Mouse (Mus musculus) gonadal fat pad, adult 2 months (tissue): ENCODE results near the gene Agps. TPM values are rescaled to one million over a fixed set of nuclear protein-coding genes. Genes with fewer than 3 reads are reported as not detected.
"Not testable (repeated sequence)": the region's sequence is repeated elsewhere in the genome, so short reads cannot be mapped to it uniquely, and the experiment has no call there.

ENCODE experiments used
- DNase-seq: peaks from one replicate; pipeline ENCODE4 v3.0.0-alpha.2; 2012; ENCODE audit warnings: low read depth
- polyA plus RNA-seq: library from polyadenylated mRNA; depleted of rRNA; stranded (reverse); fragments of >200 nt; gene quantifications from 2 replicates; pipeline ENCODE4 v1.2.3, GENCODE M21; 2012

The Agps gene
- polyA plus RNA-seq, 1 experiment: 6.1 TPM

DNA sequence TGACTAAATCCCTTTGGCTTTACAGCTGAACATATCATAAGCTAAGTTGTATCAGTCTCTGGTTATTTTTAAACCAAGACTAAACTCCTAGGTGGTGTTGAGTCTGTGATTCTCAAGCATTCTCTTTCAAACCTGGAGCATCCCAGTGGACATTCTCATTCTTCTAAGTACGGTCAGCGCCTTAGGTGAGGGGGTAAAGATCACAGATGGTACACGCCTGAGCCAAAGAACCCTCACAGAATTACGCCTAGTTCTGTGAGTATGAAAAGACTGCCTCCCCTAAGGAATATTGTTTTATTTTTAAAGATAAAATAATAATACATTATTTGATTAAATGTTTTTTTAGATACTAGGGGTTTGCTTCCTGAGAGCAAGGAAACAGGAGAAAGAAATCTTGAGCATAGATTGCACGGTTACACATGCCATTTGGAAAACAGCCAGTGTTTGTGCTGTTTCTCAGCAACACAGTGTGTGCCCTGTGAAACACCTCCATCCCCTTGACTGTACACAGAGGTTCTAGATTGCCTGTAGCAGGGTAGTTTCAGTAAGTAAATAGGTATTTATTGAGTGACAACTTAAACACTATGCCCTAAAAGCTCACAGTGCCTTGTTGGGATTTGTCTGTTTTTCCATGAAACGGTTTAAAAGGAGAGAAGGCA is 97.9 kb downstream of the Agps start:
- DNase-seq: no peak

GRCm38 (mm10) chr2:75930941-75931340 is 99.0 kb downstream of the Agps start:
- DNase-seq: no peak

GRCm38 (mm10) chr2:75933541-75933940 is 101.6 kb downstream of the Agps start:
- no peak for DNase-seq

DNA sequence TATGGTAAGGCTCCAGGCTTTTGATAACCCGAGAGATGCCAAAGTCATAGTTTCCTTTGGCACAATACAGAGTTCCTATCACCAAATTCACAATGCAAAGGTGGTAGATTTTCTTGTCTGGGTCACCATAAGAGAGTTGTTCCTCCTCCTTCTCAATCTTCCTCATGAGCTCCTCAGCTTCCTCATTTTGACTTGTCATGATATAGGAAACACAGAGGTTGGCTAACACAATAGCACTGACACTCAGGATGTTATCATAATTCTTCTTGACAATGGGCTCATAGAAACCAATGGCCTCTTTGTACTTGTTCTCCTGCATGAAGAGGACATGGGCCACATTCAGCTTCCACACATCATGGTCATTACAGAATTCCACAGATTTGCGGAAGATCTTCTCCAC is 104.7 kb downstream of the Agps start:
- DNase-seq: not testable (repeated sequence)

DNA sequence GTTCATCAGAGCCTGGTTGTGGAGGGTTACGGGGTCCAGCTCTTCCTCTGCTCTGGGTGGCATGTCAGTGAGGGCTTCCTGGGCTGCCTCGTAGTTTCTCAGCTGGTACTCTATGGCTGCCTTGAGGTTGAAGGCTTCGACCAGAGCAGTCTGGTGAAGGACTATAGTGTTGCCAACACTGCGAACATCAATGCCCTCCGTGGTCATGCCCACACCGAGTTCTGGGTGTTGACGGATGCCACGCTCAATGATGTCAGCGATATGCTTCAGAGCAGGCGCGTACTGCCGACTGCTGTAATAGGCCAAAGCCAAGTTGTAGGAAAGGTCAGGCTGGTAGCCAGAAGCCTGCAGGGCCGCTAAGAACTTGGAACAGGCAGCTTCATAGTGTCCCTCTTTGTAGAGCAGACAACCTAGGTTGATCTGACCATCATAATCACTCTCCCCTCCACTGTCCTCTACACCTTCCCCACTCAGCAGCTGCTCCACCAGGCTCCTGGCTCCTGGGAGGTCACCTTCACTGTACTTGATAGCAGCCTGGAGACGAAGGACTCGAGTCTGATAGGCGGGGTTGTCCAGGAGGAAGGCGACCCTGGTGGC is 105.6 kb downstream of the Agps start:
- not testable (repeated sequence) for DNase-seq

- no peak for DNase-seq
Measured at GRCm38 (mm10) chr2:75938117-75939063, 106.4 kb downstream of the Agps start, which contains the start of gene Ttc30b. TSS of gene Ttc30b (minus strand) at chr2:75938585.

GRCm38 (mm10) chr2:75950685-75951084 is 118.7 kb downstream of the Agps start:
- no peak for DNase-seq

DNA sequence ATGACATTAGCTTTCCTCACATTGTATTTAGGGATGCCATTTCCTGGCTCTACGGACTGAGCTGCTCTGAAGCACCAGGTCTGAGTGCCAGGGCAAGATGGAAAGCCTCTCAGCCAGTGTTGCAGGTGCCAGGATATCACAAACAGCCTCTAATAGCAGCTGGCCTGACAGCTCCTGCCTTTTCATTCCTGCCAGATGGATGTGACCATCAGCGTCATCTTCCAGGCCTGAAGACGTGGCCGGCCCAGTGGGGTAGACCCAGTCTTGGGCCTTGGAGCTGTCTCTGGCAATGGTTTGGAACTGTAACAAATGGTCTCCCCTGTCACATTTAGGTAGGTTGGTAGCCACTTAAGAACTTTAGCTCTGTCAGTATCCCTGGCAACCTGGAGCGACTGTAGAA is 121.3 kb downstream of the Agps start:
- no peak for DNase-seq

DNA sequence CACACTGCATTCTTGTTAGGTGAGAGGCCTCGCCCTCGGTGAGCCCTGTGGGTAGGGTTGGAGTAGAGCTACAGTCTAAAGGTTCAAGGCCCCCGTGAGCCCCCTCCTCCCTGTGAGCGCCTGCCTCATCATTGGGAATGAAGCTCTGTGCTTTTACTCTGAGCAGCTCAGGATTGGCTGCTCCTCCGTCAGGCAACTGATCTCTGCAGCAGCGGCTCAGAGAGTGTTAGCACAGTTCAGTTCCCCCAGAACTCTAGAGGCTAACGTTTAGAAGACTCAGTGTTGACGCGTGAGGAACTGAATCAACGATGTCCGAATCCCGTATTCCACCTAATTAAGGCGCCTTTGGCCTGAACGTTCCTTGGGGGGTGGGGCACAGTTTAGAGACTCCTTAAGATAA is 123.7 kb downstream of the Agps start:
- DNase-seq: no peak

- no peak for DNase-seq
Measured at GRCm38 (mm10) chr2:75959183-75959849, 127.3 kb downstream of the Agps start.

GRCm38 (mm10) chr2:75959850-75960365 is 127.9 kb downstream of the Agps start:
- DNase-seq: no peak

DNA sequence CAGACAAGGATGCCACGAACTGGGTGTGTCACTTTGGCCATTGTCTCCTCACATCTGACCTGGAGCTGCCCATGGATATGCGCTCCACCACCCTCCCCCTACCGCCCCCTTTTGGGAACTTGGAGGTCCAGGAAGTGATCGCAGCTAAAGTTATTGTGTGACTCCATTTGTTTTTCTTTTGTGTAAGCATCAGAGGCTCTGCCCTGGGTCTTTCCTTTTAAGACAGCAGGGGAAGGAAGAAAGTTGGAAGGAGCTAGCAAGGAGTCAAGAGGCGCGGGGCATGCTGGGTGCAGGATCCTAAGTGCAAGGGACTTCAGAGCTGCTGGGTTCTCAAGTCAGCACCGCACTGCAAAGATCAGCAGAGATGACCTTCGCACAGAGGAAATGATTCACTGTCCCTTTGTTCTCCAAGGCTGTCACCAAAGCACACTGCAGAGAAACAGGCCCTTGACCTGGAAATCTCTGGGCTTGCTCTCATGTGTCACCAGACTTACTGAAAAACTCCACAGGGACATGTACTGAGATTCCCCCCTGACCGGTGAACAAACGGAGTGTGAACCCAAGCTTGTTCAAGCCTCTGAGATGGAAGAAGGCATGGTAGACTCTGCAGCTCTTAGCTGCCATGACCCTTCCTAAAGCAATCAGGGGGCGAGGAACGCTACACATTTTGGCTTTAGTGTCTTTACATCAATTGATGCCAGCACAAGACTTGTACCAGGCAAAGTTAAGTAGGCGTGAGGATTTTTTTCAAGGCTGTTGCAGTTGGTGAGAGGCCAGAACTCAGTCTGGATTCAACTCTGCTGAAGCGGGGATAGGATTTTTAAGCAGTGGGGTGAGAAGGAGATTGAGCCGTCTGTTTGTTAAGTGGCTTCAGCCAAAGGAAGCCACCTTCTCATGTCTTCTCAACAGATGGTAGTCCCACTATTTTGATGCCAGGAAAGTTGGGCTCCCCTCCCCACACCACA is 128.7 kb downstream of the Agps start:
- no peak for DNase-seq

DNA sequence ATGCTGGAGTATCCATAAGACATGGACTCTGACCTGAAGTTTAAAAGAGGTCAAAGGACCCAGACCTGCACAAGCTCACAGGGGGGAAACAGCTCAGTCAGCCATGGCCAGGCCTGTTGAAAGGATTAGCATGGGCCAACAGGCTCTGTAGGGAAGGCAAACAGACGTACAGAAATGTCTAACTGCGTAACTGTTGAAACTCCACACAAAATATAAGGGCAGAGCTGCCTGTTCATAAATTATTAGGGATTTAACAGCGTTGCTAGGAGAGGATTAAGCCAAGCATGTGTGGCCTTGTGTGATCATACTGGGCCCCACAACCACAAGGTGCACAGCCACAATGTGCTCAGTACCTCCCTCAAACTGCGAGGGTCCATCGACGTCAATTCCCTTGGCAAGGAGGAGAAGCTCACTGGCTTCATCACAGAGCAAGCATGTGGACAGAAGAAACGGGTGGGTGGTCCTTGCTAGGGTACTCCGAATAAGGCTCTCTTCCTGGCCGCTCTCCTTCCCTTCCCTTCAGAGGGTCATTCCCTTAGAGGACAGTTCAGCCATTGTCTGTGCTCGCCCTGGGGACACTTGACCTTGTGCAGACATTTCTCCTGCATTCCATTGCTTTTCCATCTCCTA is 131.3 kb downstream of the Agps start:
- DNase-seq: no peak

DNA sequence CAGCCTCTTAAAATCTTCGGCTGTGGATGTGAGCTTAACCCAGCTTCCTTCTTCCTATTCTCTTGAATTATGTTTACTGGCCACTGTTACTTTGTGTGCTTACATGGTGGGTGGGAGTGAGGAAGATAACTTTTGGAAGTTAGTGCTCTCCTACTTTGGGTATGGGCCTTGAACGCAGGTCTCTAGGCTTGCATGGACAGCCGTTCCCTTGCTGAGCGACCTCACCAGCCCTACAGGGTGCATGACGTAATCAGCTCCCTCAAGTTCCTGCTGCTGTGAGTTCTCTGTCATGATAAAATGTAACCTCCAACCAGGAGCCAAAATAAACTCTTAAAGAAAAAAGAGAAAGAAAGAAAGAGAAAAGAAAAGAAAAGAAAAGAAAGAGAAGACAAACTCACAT is 132.1 kb downstream of the Agps start:
- no peak for DNase-seq

DNA sequence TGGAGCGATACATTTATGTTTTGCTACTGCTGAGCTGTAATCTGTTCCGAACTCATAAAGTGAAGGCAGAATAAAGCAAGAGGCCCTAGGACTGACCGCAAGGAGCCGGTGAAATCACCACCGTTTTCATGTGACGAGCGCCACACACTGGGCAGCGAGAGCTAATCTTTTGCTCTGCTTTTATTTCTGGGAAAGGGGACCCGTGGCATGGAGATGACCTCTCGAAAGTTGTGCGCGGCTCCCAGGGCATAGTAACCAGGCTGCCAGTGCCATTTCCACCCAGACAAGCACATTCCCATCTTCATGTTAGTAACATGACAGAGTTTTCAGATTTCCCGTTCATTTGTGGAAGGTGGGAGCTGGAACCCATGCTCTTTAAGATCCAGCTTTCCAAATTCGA is 132.5 kb downstream of the Agps start:
- no peak for DNase-seq

- no peak for DNase-seq
Measured at GRCm38 (mm10) chr2:75964972-75965371, 133.0 kb downstream of the Agps start.

DNA sequence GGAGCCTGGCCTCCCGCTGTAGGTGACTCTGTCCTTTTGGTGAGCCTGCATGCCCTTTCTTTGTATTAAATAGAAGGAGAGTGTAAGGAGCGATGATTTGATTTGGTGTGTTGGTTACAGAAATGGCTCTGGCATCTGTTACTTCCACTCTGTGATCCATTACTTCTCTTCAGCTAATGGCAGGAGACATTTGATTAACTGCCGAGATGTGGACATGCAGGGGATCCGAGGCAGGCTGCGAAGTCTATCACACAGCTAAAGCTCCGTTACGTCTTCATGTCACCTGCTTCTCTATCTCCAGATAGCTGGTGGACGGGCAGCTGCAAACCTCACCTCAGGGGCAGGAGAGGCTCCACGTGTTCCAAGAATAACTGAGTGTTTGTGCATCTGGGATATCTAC is 142.2 kb downstream of the Agps start:
- no peak for DNase-seq

DNA sequence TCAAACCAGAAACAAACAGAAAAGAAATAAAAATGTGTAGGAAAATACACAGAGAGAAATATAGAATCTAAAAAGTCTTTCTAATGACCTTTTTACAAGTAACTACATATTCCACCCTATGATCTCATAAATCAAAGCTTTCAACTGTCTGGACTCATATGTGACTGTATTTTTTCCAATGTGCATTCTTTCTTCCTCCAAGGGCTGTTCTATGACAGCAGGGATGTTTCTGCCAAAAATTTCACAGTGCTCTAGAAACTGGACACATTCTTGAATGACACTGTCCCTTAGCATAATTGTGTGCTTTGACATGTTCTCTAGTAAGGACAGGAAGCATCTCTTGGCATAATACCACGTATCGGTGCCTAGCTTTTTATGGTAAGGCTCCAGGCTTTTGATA is 144.1 kb downstream of the Agps start:
- DNase-seq: not testable (repeated sequence)

- DNase-seq: not testable (repeated sequence)
Measured at GRCm38 (mm10) chr2:75977752-75978368, 145.9 kb downstream of the Agps start, which contains the start of gene Ttc30a2. TSS of gene Ttc30a2 (minus strand) at chr2:75978170.
